Mouse (Mus musculus): ENCODE results near the gene Vgll4. TPM values are rescaled to one million over a fixed set of nuclear protein-coding genes. Genes with fewer than 3 reads are reported as not detected.

Vgll4 gene
- polyA plus RNA-seq (2015; fragmentation: Nextera tagmentation; extraction: Ambion mirVana): 60.6 and 65.2 TPM in 2 replicates

DNA sequence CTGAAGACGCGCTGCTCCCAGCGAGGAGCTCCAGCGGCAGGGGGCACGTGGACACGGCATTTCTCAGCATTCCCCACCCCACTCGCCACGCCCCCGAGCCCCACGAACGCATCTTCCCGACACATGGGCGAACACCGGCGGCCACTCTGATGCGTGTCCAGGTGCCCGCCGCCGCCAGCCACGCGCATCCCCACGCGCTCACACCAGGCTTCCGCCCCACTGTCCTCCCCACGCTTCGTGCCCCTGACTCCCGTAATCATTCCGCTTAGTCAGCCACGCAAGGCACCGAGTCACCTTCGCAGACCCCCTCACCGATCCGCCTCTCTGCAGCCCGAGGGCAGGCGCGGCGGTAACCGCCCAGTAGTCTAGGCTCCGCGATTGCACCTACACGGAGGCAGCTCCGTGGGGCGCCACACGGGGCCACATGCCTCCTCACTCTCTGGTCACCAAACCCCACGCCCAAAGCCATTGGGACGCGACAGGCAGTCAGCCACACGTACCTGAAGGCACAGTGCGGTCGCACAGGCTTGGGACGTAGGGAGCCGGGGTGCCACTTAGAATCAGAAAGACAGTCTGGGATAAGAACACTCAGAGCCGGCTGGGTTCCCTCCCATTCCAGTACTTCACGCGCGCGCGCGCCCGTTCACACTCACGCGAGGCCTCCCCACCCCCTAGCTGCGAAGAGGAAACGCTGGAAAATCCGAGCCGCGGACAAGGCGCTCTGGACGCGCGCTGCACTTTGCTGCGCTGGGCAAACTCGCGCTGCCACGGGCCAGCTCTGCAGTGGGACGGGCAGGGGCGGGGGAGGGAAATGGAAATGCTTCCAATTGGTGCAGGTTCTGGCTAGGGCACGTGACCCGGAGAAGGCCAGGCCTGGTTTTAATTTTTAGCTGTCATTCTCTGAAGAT, at the start of gene Vgll4:
Gene Vgll4, minus strand, starts transcription at position 782 of the 908 bp plus-strand sequence.
- H3K9me3 ChIP-seq: no peaks in the 10 kb centered on the region
- peak within 1 kb of the TSS; percentile 54 for H3K4me3 ChIP-seq
- peak; percentile 58 for ATAC-seq (ENCODE audit: low read depth)
- WGBS: under 1% methylated on average over 79 of the region's 79 CpGs
- peak within 1 kb of the TSS; percentile 74 for H3K27ac ChIP-seq (replicated peaks)
- no peaks in the 10 kb centered on the region for H3K36me3 ChIP-seq
- H3K9ac ChIP-seq: peak within 1 kb of the TSS; percentile 78
- H3K4me2 ChIP-seq: peak within 1 kb of the TSS; percentile 98
- peaks cover 43% of the 10 kb centered on the region for H3K4me1 ChIP-seq (replicated peaks)
- peaks cover 34% of the 10 kb centered on the region for H3K27me3 ChIP-seq

DNA sequence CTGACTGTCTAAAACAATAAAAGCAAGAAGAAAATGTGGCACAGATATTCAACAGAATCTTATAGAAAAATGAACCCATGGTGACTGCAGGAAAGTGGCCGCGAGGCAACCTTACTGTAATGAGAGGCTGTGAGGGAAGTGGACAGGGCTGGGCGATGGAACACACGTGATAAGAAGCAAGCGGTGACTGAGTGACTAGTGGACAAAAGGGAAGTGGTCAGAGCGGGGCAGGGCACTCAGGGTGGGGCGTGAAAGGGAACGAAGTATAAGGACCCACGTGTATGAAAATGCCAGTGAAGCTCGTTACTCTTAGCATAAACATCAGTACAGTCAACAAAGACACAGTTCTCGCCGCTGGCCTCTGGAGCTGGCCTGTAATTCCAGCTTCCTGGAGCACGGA, 45.7 kb upstream of the Vgll4 start:
- Histone ChIP-seq H3K27ac (replicated peaks) (no peak overlapping the region), H3K9ac (no peak overlapping the region), H3K4me3 (no peak overlapping the region), H3K4me2 (no peak overlapping the region), H3K9me3 (no peaks in the 10 kb centered on the region), H3K4me1 (replicated peaks) (no peaks in the 10 kb centered on the region), H3K27me3 (no peaks in the 10 kb centered on the region), H3K36me3 (peaks cover 68% of the 10 kb centered on the region)
- WGBS: 91% methylated on average over 13 of the region's 13 CpGs
- ATAC-seq (ENCODE audit: low read depth): no peak

DNA sequence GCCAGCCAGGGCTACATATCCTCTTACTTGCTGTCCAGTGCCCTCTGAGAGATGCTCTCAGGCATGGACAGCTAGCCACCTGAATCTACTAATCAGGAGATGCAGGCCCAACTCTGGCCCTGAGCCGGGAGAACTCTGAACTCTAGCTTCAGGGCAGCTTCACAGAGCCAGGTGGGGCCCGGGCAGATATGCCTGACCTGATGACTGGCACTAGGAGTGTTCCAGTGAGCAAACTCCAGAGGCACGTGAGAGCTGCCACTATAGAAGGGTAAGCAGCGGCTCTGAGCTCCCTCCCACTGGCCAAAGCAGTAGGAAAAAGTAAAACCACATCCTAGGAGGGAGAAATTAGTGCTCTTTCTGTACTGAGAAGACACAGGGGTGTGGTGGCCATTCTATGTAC, 43.8 kb upstream of the Vgll4 start:
- Histone ChIP-seq H3K27ac (replicated peaks) (no peak overlapping the region), H3K4me2 (no peak overlapping the region), H3K4me1 (replicated peaks) (no peaks in the 10 kb centered on the region), H3K9me3 (no peaks in the 10 kb centered on the region), H3K36me3 (peaks cover 69% of the 10 kb centered on the region), H3K9ac (no peak overlapping the region), H3K27me3 (no peaks in the 10 kb centered on the region), H3K4me3 (no peak overlapping the region)
- ATAC-seq (ENCODE audit: low read depth): no peak
- WGBS: 86% methylated on average over 4 of the region's 4 CpGs

DNA sequence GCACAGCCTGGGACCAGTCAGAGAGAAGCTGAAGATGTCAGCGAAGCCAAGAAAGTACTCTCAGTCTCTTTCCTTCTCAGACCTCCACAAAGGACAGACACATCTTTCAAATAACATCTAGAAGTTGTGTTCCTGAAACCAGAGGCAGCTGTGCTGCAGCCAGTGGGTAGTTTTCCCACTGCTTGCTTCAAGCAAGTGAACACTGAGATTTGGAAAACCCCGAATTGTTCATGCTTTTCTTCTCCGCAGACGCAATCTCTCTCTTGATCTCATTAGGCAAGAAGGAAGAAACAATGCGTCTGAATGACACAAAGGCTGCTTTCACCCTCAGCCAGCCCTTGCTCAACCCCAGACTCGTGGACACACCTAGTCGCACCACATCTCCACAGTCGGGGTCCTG, 42.0 kb upstream of the Vgll4 start:
- WGBS: 87% methylated on average over 8 of the region's 8 CpGs

DNA sequence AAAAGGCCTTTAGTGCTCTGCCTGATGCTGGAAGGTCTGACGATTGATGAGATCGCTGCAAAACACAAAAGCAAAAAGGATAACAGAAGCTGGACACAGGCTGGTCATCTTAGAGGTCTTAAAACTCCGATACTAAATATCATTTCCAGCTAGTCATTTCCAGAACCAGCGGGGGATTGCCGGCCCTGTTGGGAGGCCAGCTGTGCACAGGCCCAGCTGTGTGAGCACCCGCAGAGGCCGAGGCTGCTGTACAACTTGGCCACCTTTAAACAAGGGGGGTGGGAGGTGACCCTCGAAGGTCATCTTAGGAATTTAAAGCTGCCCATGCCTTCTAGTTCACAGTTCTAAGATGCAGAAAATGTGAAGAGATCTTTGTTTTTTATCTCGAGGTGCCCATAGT, 41.0 kb upstream of the Vgll4 start:
- H3K9ac ChIP-seq: no peak overlapping the region
- 85% methylated on average over 9 of the region's 9 CpGs for WGBS
- H3K36me3 ChIP-seq: peaks cover 48% of the 10 kb centered on the region
- no peak overlapping the region for H3K27ac ChIP-seq (replicated peaks)
- no peaks in the 10 kb centered on the region for H3K27me3 ChIP-seq
- no peaks in the 10 kb centered on the region for H3K9me3 ChIP-seq
- H3K4me2 ChIP-seq: no peak overlapping the region
- no peak overlapping the region for H3K4me3 ChIP-seq
- peaks cover 10% of the 10 kb centered on the region; the same call in 1 of the 2 replicates for H3K4me1 ChIP-seq (replicated peaks)
- no peak for ATAC-seq (ENCODE audit: low read depth)

More for the DNA sequence above, 42.0 kb upstream of the Vgll4 start:
- no peaks in the 10 kb centered on the region for H3K27me3 ChIP-seq
- H3K4me1 ChIP-seq (replicated peaks): peaks cover 9% of the 10 kb centered on the region; the same call in 1 of the 2 replicates
- H3K36me3 ChIP-seq: peaks cover 53% of the 10 kb centered on the region
- no peak overlapping the region for H3K4me2 ChIP-seq
- H3K9me3 ChIP-seq: no peaks in the 10 kb centered on the region
- H3K27ac ChIP-seq (replicated peaks): no peak overlapping the region
- no peak overlapping the region for H3K4me3 ChIP-seq
- no peak for ATAC-seq (ENCODE audit: low read depth)
- no peak overlapping the region for H3K9ac ChIP-seq

DNA sequence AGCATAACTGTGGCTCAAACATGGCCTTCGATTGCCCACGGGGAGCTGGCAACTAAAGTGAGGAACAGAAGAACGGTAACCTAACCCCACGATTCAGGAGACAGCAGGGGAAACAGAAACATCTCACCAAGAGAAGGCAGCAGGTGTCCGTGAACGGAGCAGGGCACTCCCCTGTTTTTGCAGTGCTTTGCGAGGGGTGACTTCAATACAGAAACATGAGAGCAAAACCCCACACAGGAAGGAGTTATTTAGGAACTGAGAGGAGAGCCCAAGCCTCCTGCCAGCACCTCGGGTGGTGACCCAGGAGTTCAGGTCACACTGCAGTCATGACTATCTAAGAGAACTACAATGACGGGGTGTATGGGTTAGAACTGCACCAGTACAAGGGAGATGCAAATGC, 40.5 kb upstream of the Vgll4 start:
- Histone ChIP-seq H3K4me1 (replicated peaks) (peaks cover 10% of the 10 kb centered on the region; the same call in 1 of the 2 replicates), H3K4me3 (no peak overlapping the region), H3K36me3 (peaks cover 46% of the 10 kb centered on the region), H3K9ac (no peak overlapping the region), H3K4me2 (no peak overlapping the region), H3K27me3 (no peaks in the 10 kb centered on the region), H3K9me3 (no peaks in the 10 kb centered on the region), H3K27ac (replicated peaks) (no peak overlapping the region)
- no peak for ATAC-seq (ENCODE audit: low read depth)
- WGBS: 87% methylated on average over 9 of the region's 9 CpGs

DNA sequence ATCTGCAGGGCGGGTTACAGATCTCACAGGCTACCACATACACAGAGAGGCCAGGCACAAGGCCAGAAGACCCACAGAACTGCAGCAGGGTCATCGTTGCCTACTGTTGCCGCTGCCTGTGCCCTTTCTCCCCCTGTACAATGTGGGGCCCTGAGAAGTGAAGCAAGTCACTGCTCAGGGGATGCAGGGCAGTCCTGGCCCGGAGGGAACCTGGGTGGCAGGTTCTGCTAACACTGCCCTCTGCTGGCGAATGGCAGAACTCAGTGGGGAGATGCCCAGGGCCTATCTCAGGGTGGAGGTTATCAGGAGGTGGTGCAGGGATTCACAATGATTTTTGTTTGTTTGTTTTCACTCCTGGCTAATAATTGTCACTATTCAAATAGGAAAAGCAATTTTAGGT, 37.9 kb upstream of the Vgll4 start:
- H3K27ac ChIP-seq (replicated peaks): no peak overlapping the region
- no peak overlapping the region for H3K4me2 ChIP-seq
- H3K4me1 ChIP-seq (replicated peaks): peaks cover 10% of the 10 kb centered on the region; the same call in 1 of the 2 replicates
- no peak overlapping the region for H3K4me3 ChIP-seq
- peak; percentile 81 for ATAC-seq (ENCODE audit: low read depth)
- WGBS: 33% methylated on average over 5 of the region's 5 CpGs
- no peak overlapping the region for H3K9ac ChIP-seq
- no peaks in the 10 kb centered on the region for H3K27me3 ChIP-seq
- H3K36me3 ChIP-seq: peaks cover 41% of the 10 kb centered on the region
- no peaks in the 10 kb centered on the region for H3K9me3 ChIP-seq

DNA sequence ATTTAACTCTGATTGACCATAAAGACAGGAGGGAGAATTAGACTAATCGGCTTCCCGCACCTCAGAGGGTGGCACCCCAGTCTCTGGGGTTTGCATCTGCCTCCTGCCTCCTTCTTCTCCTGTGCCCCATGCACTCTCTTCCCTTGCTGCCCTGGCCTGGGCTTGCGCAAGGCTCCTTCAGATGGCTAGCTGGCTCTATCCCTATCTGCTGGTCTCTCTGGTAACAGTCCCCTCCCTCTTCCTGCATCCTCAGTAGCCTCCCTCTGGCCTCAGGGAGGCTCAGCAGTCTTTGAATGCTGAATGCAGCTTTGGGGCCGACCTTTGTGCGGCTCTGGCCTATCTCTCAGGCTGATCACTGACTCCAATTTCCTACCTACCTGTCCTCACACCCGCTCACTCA, 37.2 kb upstream of the Vgll4 start:
- H3K9ac ChIP-seq: 0 out of 2 replicates have a peak overlapping the region, but pooled peaks have one; percentile 12
- no peaks in the 10 kb centered on the region for H3K9me3 ChIP-seq
- no peak overlapping the region for H3K27ac ChIP-seq (replicated peaks)
- no peak for ATAC-seq (ENCODE audit: low read depth)
- H3K4me1 ChIP-seq (replicated peaks): peaks cover 10% of the 10 kb centered on the region; the same call in 1 of the 2 replicates
- H3K4me3 ChIP-seq: no peak overlapping the region
- H3K36me3 ChIP-seq: peaks cover 37% of the 10 kb centered on the region
- no peak overlapping the region for H3K4me2 ChIP-seq
- 76% methylated on average over 6 of the region's 6 CpGs for WGBS
- H3K27me3 ChIP-seq: no peaks in the 10 kb centered on the region

DNA sequence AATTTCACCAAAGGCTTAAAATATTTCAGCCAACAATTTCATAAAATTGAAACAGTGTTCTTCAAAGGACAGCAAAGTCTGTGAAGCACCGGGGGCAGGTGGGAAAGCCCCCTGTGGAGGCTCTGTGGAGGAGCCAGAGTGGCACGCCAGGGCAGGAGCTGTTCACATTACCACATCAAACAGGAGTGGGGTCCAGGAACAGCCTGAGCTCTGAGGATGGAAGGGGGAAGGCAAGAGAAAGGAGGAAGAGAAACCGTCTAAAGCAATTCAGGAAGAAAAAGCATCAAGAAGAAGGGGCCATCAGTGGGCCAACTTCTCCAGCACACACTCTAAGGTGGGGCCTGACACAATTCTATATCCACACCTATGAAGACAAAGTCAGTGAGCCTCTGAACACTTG, 36.3 kb upstream of the Vgll4 start:
- Histone ChIP-seq H3K9ac (no peak overlapping the region), H3K4me1 (replicated peaks) (peaks cover 10% of the 10 kb centered on the region; the same call in 1 of the 2 replicates), H3K4me2 (no peak overlapping the region), H3K9me3 (no peaks in the 10 kb centered on the region), H3K27me3 (no peaks in the 10 kb centered on the region), H3K4me3 (no peak overlapping the region), H3K36me3 (peaks cover 29% of the 10 kb centered on the region), H3K27ac (replicated peaks) (no peak overlapping the region)
- 63% methylated on average over 3 of the region's 3 CpGs for WGBS
- no peak for ATAC-seq (ENCODE audit: low read depth)

DNA sequence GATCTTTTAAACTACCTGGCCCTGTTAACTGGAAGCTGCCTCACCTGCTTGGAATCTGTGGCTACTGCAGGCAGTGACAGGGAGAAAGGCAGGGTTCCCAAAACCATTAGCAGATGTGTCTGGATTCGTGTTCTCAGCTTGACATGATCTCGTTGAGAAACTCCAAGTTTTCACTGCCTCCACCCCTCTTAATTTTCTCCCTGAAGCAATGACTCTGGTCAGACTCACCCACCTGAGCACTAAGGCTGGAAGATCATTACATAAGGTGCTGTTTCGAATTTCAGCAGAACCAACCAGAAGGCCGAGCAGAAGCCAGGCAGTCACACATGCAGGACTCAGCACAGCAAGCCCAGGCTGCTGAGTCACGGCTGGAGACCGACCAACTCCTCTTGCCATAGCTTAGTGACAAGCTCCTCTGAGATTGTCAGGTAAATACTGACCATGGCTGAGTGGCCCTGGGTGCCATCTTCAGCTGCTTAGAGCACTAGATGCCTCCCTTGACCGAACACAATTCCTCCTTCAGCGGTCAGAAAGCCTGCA, 35.6 kb upstream of the Vgll4 start:
- H3K9me3 ChIP-seq: no peaks in the 10 kb centered on the region
- H3K4me2 ChIP-seq: no peak overlapping the region
- WGBS: 90% methylated on average over 8 of the region's 8 CpGs
- no peak overlapping the region for H3K27ac ChIP-seq (replicated peaks)
- no peak for ATAC-seq (ENCODE audit: low read depth)
- peaks cover 10% of the 10 kb centered on the region; the same call in 1 of the 2 replicates for H3K4me1 ChIP-seq (replicated peaks)
- H3K9ac ChIP-seq: no peak overlapping the region
- H3K4me3 ChIP-seq: no peak overlapping the region
- H3K36me3 ChIP-seq: peaks cover 27% of the 10 kb centered on the region
- H3K27me3 ChIP-seq: no peaks in the 10 kb centered on the region

DNA sequence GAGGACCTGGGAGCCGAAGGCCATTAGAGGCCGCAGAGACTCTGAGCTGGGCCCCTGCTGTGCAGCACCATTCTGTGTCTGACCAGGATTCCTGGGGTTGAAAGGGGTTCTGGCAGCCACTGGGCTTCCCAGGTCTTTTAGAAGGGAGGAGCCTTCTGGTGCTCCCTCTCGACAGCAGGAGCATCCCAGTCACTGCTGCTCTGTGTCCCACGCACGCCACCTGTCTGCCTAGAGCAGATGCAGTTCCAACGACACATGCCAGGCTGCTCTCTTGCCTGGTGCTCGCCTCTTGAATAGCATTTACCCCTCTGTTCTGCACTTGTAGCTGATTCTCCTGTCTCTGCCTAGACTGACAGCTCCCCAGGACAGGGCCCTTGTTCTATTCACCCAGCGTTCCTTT, 34.8 kb upstream of the Vgll4 start:
- no peak overlapping the region for H3K4me3 ChIP-seq
- ATAC-seq (ENCODE audit: low read depth): no peak
- H3K4me1 ChIP-seq (replicated peaks): peaks cover 10% of the 10 kb centered on the region; the same call in 1 of the 2 replicates
- H3K9me3 ChIP-seq: no peaks in the 10 kb centered on the region
- H3K4me2 ChIP-seq: no peak overlapping the region
- no peaks in the 10 kb centered on the region for H3K27me3 ChIP-seq
- H3K36me3 ChIP-seq: peaks cover 25% of the 10 kb centered on the region
- 83% methylated on average over 8 of the region's 8 CpGs for WGBS
- no peak overlapping the region for H3K27ac ChIP-seq (replicated peaks)
- H3K9ac ChIP-seq: no peak overlapping the region

DNA sequence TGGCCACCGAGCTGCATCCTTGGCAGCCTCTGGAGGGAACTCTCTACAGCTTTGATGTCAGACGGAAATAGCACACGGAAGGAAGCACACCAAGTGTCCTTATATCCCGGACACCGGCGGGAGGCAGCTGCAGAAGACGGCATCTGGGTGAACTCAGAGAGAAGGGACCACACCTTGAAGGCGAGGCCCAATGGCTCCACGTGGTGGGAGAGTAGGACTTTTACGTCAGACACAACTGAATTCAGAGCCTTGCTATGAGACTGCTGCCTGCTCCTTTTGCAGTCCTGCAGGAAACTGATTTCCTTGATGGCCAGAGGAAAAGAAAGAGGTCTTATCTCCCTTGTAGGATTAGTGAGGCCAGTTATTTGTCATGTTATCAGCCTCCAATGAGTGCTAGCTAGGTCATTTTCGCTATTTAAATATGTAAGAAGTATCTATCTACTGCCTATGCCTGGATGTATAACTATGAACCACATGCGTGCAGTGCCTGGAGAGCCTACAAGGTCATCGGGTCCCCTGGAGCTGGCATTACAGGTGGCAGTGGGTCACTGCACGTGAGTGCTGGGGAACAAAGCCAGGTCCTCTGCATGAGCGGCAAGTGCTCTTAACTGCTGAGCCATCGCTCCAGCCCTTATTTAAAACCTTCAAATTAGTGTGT, 28.7 kb upstream of the Vgll4 start:
- no peaks in the 10 kb centered on the region for H3K9me3 ChIP-seq
- no peak for ATAC-seq (ENCODE audit: low read depth)
- H3K4me3 ChIP-seq: no peak overlapping the region
- no peak overlapping the region for H3K9ac ChIP-seq
- H3K36me3 ChIP-seq: 0 out of 2 replicates have a peak, but pooled peaks cover 9% of the 10 kb centered on the region
- 88% methylated on average over 16 of the region's 16 CpGs for WGBS
- no peaks in the 10 kb centered on the region for H3K4me1 ChIP-seq (replicated peaks)
- H3K4me2 ChIP-seq: no peak overlapping the region
- H3K27me3 ChIP-seq: no peaks in the 10 kb centered on the region
- H3K27ac ChIP-seq (replicated peaks): no peak overlapping the region
